Mouse (Mus musculus) MEL (cell line): ENCODE data around the gene Gdi2. TPM values are rescaled to one million over a fixed set of nuclear protein-coding genes. Genes with fewer than 3 reads are reported as not detected.
A peak's percentile ranks its signal among the peaks of the same experiment; 100 is the strongest.

Experiments used
- DNase-seq: peaks from one replicate; pipeline ENCODE4 v3.0.0; 2011; ENCODE audit warnings: low read depth, low spot score
- H3K27ac ChIP-seq: 2 replicates; pipeline ENCODE4 v1.5.1; 2012; ENCODE audit warnings: low read depth, mild to moderate bottlenecking, control low read depth, low read length, moderate library complexity; ENCODE audit not compliant: control insufficient read depth
- H3K27me3 ChIP-seq, 2 experiments: fragments of 150-350 bp in 1 of 2; sonication (generic) in 1 of 2; 2 replicates each; pipeline ENCODE4 v1.6.1; 2012; ENCODE audit warnings: low read length in 2 of 2, mild to moderate bottlenecking in 2 of 2, improper control_type of control experiment in 1 of 2, moderate library complexity in 1 of 2; ENCODE audit not compliant: insufficient read depth in 2 of 2, control insufficient read depth in 1 of 2
- H3K36me3 ChIP-seq, 2 experiments: 2 replicates each; pipeline ENCODE4 v1.6.1; 2012 to 2014; ENCODE audit warnings: low read length in 2 of 2, improper control_type of control experiment in 1 of 2, inconsistent platforms in 1 of 2, mild to moderate bottlenecking in 1 of 2; ENCODE audit not compliant: insufficient read depth in 2 of 2, control insufficient read depth in 1 of 2
- H3K4me1 ChIP-seq, 2 experiments: fragments of 150-350 bp in 1 of 2; sonication (generic) in 1 of 2; 2 replicates each; pipeline ENCODE4 v1.6.1; 2012; ENCODE audit warnings: low read length in 2 of 2, improper control_type of control experiment in 1 of 2, mild to moderate bottlenecking in 1 of 2; ENCODE audit not compliant: insufficient read depth in 2 of 2, control insufficient read depth in 1 of 2
- H3K4me3 ChIP-seq, 2 experiments: fragments of 150-350 bp in 1 of 2; sonication (generic) in 1 of 2; 2 replicates each; pipeline ENCODE4 v1.5.1; 2012; ENCODE audit warnings: low read depth in 2 of 2, low read length in 2 of 2, mild to moderate bottlenecking in 2 of 2, moderate library complexity in 2 of 2, control low read depth in 1 of 2, improper control_type of control experiment in 1 of 2; ENCODE audit not compliant: control insufficient read depth in 1 of 2, insufficient read depth in 1 of 2
- H3K79me2 ChIP-seq: 2 replicates; pipeline ENCODE4 v1.6.1; 2012; ENCODE audit warnings: mild to moderate bottlenecking, low read length, moderate library complexity; ENCODE audit not compliant: control insufficient read depth, poor library complexity, insufficient read depth
- H3K9ac ChIP-seq: 2 replicates; pipeline ENCODE4 v1.6.1; 2012; ENCODE audit warnings: low read depth, mild to moderate bottlenecking, control low read depth, low read length, moderate library complexity; ENCODE audit not compliant: control insufficient read depth, poor library complexity, severe bottlenecking
- H3K9me3 ChIP-seq: fragments of 150-350 bp; sonication (generic); replicated peaks from 2 replicates; pipeline ENCODE4 v1.6.1; 2012; ENCODE audit warnings: mild to moderate bottlenecking, low read length, improper control_type of control experiment, moderate library complexity; ENCODE audit not compliant: insufficient read depth
- CTCF ChIP-seq, 3 experiments: IDR thresholded peaks in 2 of 3; conservative IDR thresholded peaks in 1 of 3; 2 replicates each; pipeline ENCODE4 v1.5.1; 2011 to 2012; ENCODE audit warnings: low read length in 3 of 3, low read depth in 2 of 3, mild to moderate bottlenecking in 2 of 3, improper control_type of control experiment in 1 of 3, inconsistent platforms in 1 of 3, mixed read lengths in 1 of 3, moderate library complexity in 1 of 3; ENCODE audit not compliant: control insufficient read depth in 1 of 3, insufficient read depth in 1 of 3, poor library complexity in 1 of 3, severe bottlenecking in 1 of 3
- E2F4 ChIP-seq: IDR thresholded peaks from 2 replicates; pipeline ENCODE4 v1.6.1; 2011; ENCODE audit warnings: low read depth, low read length, improper control_type of control experiment, borderline replicate concordance
- EP300 ChIP-seq, 2 experiments: IDR thresholded peaks; 2 replicates each; pipeline ENCODE4 v1.6.1; 2011; ENCODE audit warnings: improper control_type of control experiment in 2 of 2, low read length in 2 of 2, low read depth in 1 of 2, mild to moderate bottlenecking in 1 of 2
- ETS1 ChIP-seq: IDR thresholded peaks from 2 replicates; pipeline ENCODE4 v1.6.1; 2012; ENCODE audit warnings: low read depth, mild to moderate bottlenecking, inconsistent platforms, low read length, improper control_type of control experiment, moderate library complexity
- GATA1 ChIP-seq: IDR thresholded peaks from 2 replicates; pipeline ENCODE4 v1.6.1; 2011; ENCODE audit warnings: low read depth, low read length, improper control_type of control experiment
- HCFC1 ChIP-seq: IDR thresholded peaks from 2 replicates; pipeline ENCODE4 v1.6.1; 2012; ENCODE audit warnings: low read depth, mild to moderate bottlenecking, inconsistent platforms, low read length, improper control_type of control experiment, moderate library complexity
- MAX ChIP-seq: IDR thresholded peaks from 2 replicates; pipeline ENCODE4 v1.6.1; 2011; ENCODE audit warnings: low read length, improper control_type of control experiment
- MXI1 ChIP-seq: IDR thresholded peaks from 2 replicates; pipeline ENCODE4 v1.6.1; 2011; ENCODE audit warnings: mild to moderate bottlenecking, low read depth, low read length, improper control_type of control experiment
- MYB ChIP-seq: IDR thresholded peaks from 2 replicates; pipeline ENCODE4 v1.6.1; 2011; ENCODE audit warnings: mild to moderate bottlenecking, low read depth, low read length, improper control_type of control experiment
- MYC ChIP-seq: IDR thresholded peaks from 2 replicates; pipeline ENCODE4 v1.6.1; 2011; ENCODE audit warnings: low read depth, mild to moderate bottlenecking, low read length, improper control_type of control experiment, moderate library complexity
- NELFE ChIP-seq: IDR thresholded peaks from 2 replicates; pipeline ENCODE4 v1.6.1; 2011; ENCODE audit warnings: low read depth, low read length, improper control_type of control experiment
- POLR2A ChIP-seq, 2 experiments: IDR thresholded peaks; 2 replicates each; pipeline ENCODE4 v1.6.1; 2011 to 2012; ENCODE audit warnings: low read length in 2 of 2, mild to moderate bottlenecking in 2 of 2, control low read depth in 1 of 2, improper control_type of control experiment in 1 of 2, low read depth in 1 of 2, moderate library complexity in 1 of 2; ENCODE audit not compliant: control insufficient read depth in 1 of 2, insufficient read depth in 1 of 2, poor library complexity in 1 of 2
- POLR2AphosphoS5 ChIP-seq: IDR thresholded peaks from 2 replicates; pipeline ENCODE4 v1.6.1; 2012; ENCODE audit warnings: low read depth, borderline replicate concordance, mild to moderate bottlenecking, inconsistent platforms, low read length, moderate library complexity, mixed read lengths
- RCOR1 ChIP-seq: IDR thresholded peaks from 2 replicates; pipeline ENCODE4 v1.6.1; 2012; ENCODE audit warnings: low read depth, mild to moderate bottlenecking, inconsistent platforms, low read length, improper control_type of control experiment
- SIN3A ChIP-seq: IDR thresholded peaks from 2 replicates; pipeline ENCODE4 v1.6.1; 2012; ENCODE audit warnings: low read length, improper control_type of control experiment, inconsistent platforms
- SMC3 ChIP-seq: IDR thresholded peaks from 2 replicates; pipeline ENCODE4 v1.6.1; 2011; ENCODE audit warnings: low read depth, low read length, improper control_type of control experiment
- TBP ChIP-seq: IDR thresholded peaks from 2 replicates; pipeline ENCODE4 v1.8.0; 2011; ENCODE audit warnings: low read depth, low read length, improper control_type of control experiment
- TCF12 ChIP-seq: IDR thresholded peaks from 2 replicates; pipeline ENCODE4 v1.6.1; 2014; ENCODE audit warnings: low read depth, mild to moderate bottlenecking, inconsistent platforms, low read length, improper control_type of control experiment, moderate library complexity
- USF1 ChIP-seq: IDR thresholded peaks from 2 replicates; pipeline ENCODE4 v1.6.1; 2014; ENCODE audit warnings: low read depth, mild to moderate bottlenecking, inconsistent platforms, low read length, improper control_type of control experiment, moderate library complexity
- USF2 ChIP-seq, 2 experiments: IDR thresholded peaks; 2 replicates each; pipeline ENCODE4 v1.6.1; 2011 to 2012; ENCODE audit warnings: improper control_type of control experiment in 2 of 2, low read length in 2 of 2, borderline replicate concordance in 1 of 2, inconsistent platforms in 1 of 2, low read depth in 1 of 2, mild to moderate bottlenecking in 1 of 2; ENCODE audit not compliant: insufficient read depth in 1 of 2
- ZNF384 ChIP-seq: IDR thresholded peaks from 2 replicates; pipeline ENCODE4 v1.6.1; 2012; ENCODE audit warnings: low read depth, mild to moderate bottlenecking, inconsistent platforms, low read length, improper control_type of control experiment
- polyA plus RNA-seq, 2 experiments: library from polyadenylated mRNA; stranded (reverse) in 1 of 2; unstranded in 1 of 2; fragments of >175 nt in 1 of 2; fragments of >200 nt in 1 of 2; gene quantifications; 2 replicates each; pipeline versions ENCODE4 v1.2.1 to v1.2.4; 2012; ENCODE audit warnings: low replicate concordance in 2 of 2, low read depth in 1 of 2; ENCODE audit not compliant: insufficient read length in 2 of 2, insufficient read depth in 1 of 2, missing spikeins in 1 of 2
- total RNA-seq: library from RNA; depleted of rRNA; stranded (reverse); fragments of 300-350 nt; gene quantifications from 2 replicates; pipeline ENCODE4 v1.2.3, GENCODE M21; 2012

The Gdi2 gene
- total and polyA plus RNA-seq, 3 experiments, result 244 to 470 (median 305) TPM

- no peaks in the 10 kb centered on the region for H3K79me2 ChIP-seq
- H3K36me3 ChIP-seq, result peaks cover 0 to 21% of the 10 kb centered on the region in 2 experiments; a peak in 2 of 4 replicates
- no peaks in the 10 kb centered on the region for H3K9me3 ChIP-seq
- H3K4me1 ChIP-seq, result peaks cover 3 to 29% of the 10 kb centered on the region in 2 experiments
- H3K9ac ChIP-seq, result peak overlapping the region; percentile 23
- peak overlapping the region; percentile 45 for H3K27ac ChIP-seq
- DNase-seq, result peak; percentile 63
- TF ChIP-seq NELFE, result no peak
- no peak for TF ChIP-seq MYC
- no peak; the same call in 1 of the 2 replicates for TF ChIP-seq MXI1
- TF ChIP-seq GATA1, result peak; percentile 31; the same call in 1 of the 2 replicates
- no peak for TF ChIP-seq ZNF384
- no peak for TF ChIP-seq USF2 (IDR thresholded peaks at IDR 0.05; ENCODE audit: borderline replicate concordance in 1 of 2, insufficient read depth in 1 of 2, low read depth in 1 of 2, low read length in 2 of 2)
- 0 out of 2 replicates have a peak, but pooled peaks have one; percentile 14 for TF ChIP-seq ETS1
- TF ChIP-seq POLR2AphosphoS5, result no peak
- TF ChIP-seq MAX, result no peak
- TF ChIP-seq HCFC1, result no peak
- no peak for TF ChIP-seq TBP
- no peak for TF ChIP-seq E2F4
- H3K4me3 ChIP-seq, result peak overlapping the region; percentile 7 to 46; a peak in 3 of 4 replicates
- no peaks in the 10 kb centered on the region for H3K27me3 ChIP-seq
Measured at GRCm38 (mm10) chr13:3525611-3526051, 12.2 kb upstream of the Gdi2 start.

GRCm38 (mm10) chr13:3526328-3526727 is 11.5 kb upstream of the Gdi2 start:
- Histone ChIP-seq H3K4me3 (peak overlapping the region; percentile 16 to 46), H3K79me2 (no peaks in the 10 kb centered on the region), H3K4me1 (peaks cover 7 to 31% of the 10 kb centered on the region in 2 experiments), H3K27me3 (no peaks in the 10 kb centered on the region), H3K36me3 (peaks cover 0 to 28% of the 10 kb centered on the region in 2 experiments; a peak in 2 of 4 replicates), H3K9ac (peak overlapping the region; percentile 38), H3K27ac (peak overlapping the region; percentile 45), H3K9me3 (no peaks in the 10 kb centered on the region)
- DNase-seq, result peak; percentile 92
- TF ChIP-seq EP300 (IDR thresholded peaks at IDR 0.05; ENCODE audit: low read depth in 1 of 2, low read length in 2 of 2), result peak; percentile 4 to 13; a peak in 1 of 4 replicates
- TF ChIP-seq SMC3, result no peak
- TF ChIP-seq TBP, result peak; percentile 86
- peak; percentile 75 for TF ChIP-seq ETS1
- no peak for TF ChIP-seq CTCF (IDR thresholded peaks at IDR 0.05 in 2 of 3, conservative IDR thresholded peaks at IDR 0.05 in 1 of 3; ENCODE audit: control insufficient read depth in 1 of 3, insufficient read depth in 1 of 3, low read depth in 2 of 3, low read length in 3 of 3, poor library complexity in 1 of 3, severe bottlenecking in 1 of 3)
- TF ChIP-seq MAX, result peak; percentile 69
- TF ChIP-seq TCF12, result 0 out of 2 replicates have a peak, but pooled peaks have one; percentile 11
- TF ChIP-seq MYC, result no peak
- no peak for TF ChIP-seq POLR2A (IDR thresholded peaks at IDR 0.05; ENCODE audit: control insufficient read depth in 1 of 2, insufficient read depth in 1 of 2, low read depth in 1 of 2, low read length in 2 of 2, poor library complexity in 1 of 2)
- no peak for TF ChIP-seq GATA1
- TF ChIP-seq RCOR1, result peak; percentile 60
- TF ChIP-seq SIN3A, result peak; percentile 60; the same call in 1 of the 2 replicates
- no peak for TF ChIP-seq USF1
- no peak for TF ChIP-seq MYB
